Mouse (Mus musculus): ENCODE measurements around the gene Mmel1. TPM values are rescaled to one million over a fixed set of nuclear protein-coding genes. Genes with fewer than 3 reads are reported as not detected.

Gene Mmel1
- total RNA-seq, 2 experiments from 2014 or later, result 0.41 to 0.84 TPM

DNA sequence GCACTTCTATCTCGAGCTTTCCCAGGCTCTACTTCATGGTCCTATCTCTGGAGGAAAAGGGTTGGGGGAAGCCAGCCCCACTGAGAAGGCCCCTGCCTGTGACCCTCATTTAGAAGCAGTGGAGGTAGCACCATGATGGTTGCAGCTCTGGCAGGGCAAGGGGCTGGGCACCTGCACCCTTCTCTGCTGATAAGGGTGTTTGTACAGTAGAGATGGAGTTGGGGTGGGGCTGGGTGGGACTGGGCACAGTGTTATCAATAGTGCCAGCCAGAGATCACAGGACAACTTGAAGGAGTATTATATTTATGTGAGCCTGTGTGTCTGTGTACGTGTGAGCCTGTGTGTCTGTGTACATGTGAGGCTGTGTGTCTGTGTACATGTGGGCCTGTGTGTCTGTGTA, 42.3 kb downstream of the Mmel1 start:
- no peak for DNase-seq (ENCODE audit: extremely low spot score in 1 of 2, low spot score in 2 of 2)
- intact Hi-C loops (cut with DNase I), result no loop called here
- no peak for TF ChIP-seq CTCF (IDR thresholded peaks at IDR 0.05)

GRCm38 (mm10) chr4:154913845-154914244, 44.5 kb downstream of the Mmel1 start:
- intact Hi-C loops (cut with DNase I), result no loop called here
- Histone ChIP-seq H3K4me3 (no peak overlapping the region), H3K27ac (no peak overlapping the region)
- no peak for DNase-seq (ENCODE audit: extremely low spot score in 1 of 2, low spot score in 2 of 2)
- no peak for TF ChIP-seq CTCF (IDR thresholded peaks at IDR 0.05)

More for the DNA sequence above, 42.3 kb downstream of the Mmel1 start:
- Histone ChIP-seq H3K4me3 (no peak overlapping the region), H3K27ac (no peak overlapping the region)

GRCm38 (mm10) chr4:154914252-154914651, 44.9 kb downstream of the Mmel1 start:
- intact Hi-C loops (cut with DNase I), result no loop called here
- TF ChIP-seq CTCF (IDR thresholded peaks at IDR 0.05), result no peak
- no peak for DNase-seq (ENCODE audit: extremely low spot score in 1 of 2, low spot score in 2 of 2)
- no peak overlapping the region for H3K4me3 ChIP-seq
- H3K27ac ChIP-seq, result no peak overlapping the region

DNA sequence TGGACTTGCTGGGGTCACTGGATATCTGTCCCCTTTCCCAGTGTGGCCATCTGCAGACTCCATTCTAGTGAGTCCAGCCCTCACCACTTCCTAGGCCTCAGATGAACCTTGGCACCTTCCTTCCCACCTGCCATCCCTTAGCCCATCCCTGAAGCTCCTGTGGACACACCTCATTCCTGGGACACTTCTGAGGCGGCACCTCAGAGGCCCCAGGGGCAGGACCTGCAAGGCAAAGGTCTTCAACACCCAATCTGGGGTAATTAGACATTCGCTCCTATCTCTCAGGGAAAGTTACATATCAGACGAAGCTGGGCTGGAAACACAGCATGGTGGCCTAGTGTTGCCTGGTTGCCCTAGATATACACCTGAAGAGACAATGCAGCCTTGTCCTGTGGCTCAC, 45.3 kb downstream of the Mmel1 start:
- Histone ChIP-seq H3K4me3 (no peak overlapping the region), H3K27ac (no peak overlapping the region)
- no peak for TF ChIP-seq CTCF (IDR thresholded peaks at IDR 0.05)
- DNase-seq (ENCODE audit: extremely low spot score in 1 of 2, low spot score in 2 of 2), result no peak
- intact Hi-C loops (cut with DNase I), result no loop called here

DNA sequence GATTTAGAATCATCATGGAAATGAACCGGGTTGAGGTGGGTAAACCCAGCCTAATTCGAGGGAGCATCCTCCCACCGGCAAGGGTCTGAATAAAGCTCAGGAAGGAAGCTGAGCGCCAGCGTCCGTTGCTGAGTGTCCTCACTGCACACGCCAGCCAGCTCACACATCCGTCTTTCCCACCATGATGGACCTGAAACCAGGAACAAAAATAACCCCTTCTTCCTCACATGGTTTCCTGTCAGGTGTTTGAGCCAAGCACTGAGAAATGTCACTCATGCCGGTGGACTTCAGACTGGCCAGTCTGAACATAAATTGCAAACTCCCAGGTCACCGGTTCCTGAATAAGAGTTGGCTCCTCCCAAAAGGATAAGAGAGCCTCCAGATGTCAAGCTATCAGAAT, 45.9 kb downstream of the Mmel1 start:
- Histone ChIP-seq H3K4me3 (no peak overlapping the region), H3K27ac (no peak overlapping the region)
- TF ChIP-seq CTCF (IDR thresholded peaks at IDR 0.05), result no peak
- intact Hi-C loops (cut with DNase I), result no loop called here
- no peak for DNase-seq (ENCODE audit: extremely low spot score in 1 of 2, low spot score in 2 of 2)

GRCm38 (mm10) chr4:154916662-154917061, 47.3 kb downstream of the Mmel1 start:
- no peak for TF ChIP-seq CTCF (IDR thresholded peaks at IDR 0.05)
- no peak for DNase-seq (ENCODE audit: extremely low spot score in 1 of 2, low spot score in 2 of 2)
- intact Hi-C loops (cut with DNase I), result no loop called here
- H3K4me3 ChIP-seq, result no peak overlapping the region
- H3K27ac ChIP-seq, result no peak overlapping the region

- DNase-seq (ENCODE audit: extremely low spot score in 1 of 2, low spot score in 2 of 2), result no peak
- Histone ChIP-seq H3K4me3 (no peak overlapping the region), H3K27ac (no peak overlapping the region)
- no peak for TF ChIP-seq CTCF (IDR thresholded peaks at IDR 0.05)
- intact Hi-C loops (cut with DNase I), result no loop called here
Measured at GRCm38 (mm10) chr4:154922291-154922690, 52.9 kb downstream of the Mmel1 start.

DNA sequence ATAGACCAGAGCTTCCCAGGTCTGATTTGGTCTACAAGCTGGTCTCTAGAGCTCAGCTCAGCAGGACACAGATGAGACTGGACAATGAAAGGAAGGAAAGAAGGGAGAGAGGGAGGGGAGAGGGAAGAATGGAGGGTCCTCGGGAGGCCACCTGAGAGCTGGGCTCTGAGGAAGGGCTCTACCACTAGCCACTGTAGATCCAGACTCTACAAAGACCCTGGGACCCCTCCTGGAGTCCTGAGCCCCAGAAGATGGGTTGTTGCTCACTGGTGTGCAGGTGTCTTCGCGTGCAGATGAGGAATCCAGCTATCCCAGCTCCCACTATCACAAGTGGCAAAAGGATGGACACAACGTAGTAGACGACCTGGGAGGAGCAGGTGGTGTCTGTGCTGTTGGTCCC, 53.5 kb downstream of the Mmel1 start:
- Histone ChIP-seq H3K27ac (no peak overlapping the region), H3K4me3 (no peak overlapping the region)
- no peak for TF ChIP-seq CTCF (IDR thresholded peaks at IDR 0.05)
- intact Hi-C loops (cut with DNase I), result no loop called here
- no peak for DNase-seq (ENCODE audit: extremely low spot score in 1 of 2, low spot score in 2 of 2)

GRCm38 (mm10) chr4:154925413-154925812, 56.0 kb downstream of the Mmel1 start:
- intact Hi-C loops (cut with DNase I), result no loop called here
- peak; percentile 53 for TF ChIP-seq CTCF (IDR thresholded peaks at IDR 0.05)

GRCm38 (mm10) chr4:154926969-154927898, 57.8 kb downstream of the Mmel1 start:
- TF ChIP-seq CTCF (IDR thresholded peaks at IDR 0.05), result no peak
- intact Hi-C loops (cut with DNase I), result no loop called here
- H3K27ac ChIP-seq, result peak overlapping the region; percentile 59; the same call in 1 of the 2 replicates

More at GRCm38 (mm10) chr4:154925413-154925812, 56.0 kb downstream of the Mmel1 start:
- no peak for DNase-seq (ENCODE audit: extremely low spot score in 1 of 2, low spot score in 2 of 2)
- Histone ChIP-seq H3K4me3 (no peak overlapping the region), H3K27ac (no peak overlapping the region)

DNA sequence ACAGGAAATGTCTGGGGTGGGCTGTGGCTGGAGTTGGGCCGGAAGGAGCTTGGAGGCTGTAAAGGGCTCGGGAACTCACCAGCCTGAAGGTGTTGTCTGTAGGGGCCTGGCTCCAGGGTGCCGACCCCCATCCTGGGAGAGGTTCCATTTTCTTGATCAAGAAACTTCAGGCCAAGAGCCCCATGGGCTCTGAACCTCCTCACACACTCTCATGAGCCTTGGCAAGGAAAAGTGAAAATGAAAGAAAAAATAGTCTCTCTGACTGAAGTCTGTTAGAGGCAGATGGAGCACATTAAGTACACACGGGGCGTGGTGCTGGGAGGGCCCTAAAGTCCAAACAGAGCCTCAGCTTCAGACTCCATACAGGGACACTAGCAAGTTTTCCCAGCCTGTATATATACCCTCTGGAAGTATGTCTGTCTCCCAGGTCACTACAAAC, 58.5 kb downstream of the Mmel1 start:
- intact Hi-C loops (cut with DNase I), result no loop called here
- 0 out of 2 replicates have a peak overlapping the region, but pooled peaks have one; percentile 11 for H3K4me3 ChIP-seq
- no peak for TF ChIP-seq CTCF (IDR thresholded peaks at IDR 0.05)
- no peak for DNase-seq (ENCODE audit: extremely low spot score in 1 of 2, low spot score in 2 of 2)
- peak overlapping the region; percentile 59 for H3K27ac ChIP-seq

More at GRCm38 (mm10) chr4:154926969-154927898, 57.8 kb downstream of the Mmel1 start:
- 0 out of 2 replicates have a peak overlapping the region, but pooled peaks have one; percentile 11 for H3K4me3 ChIP-seq
- DNase-seq (ENCODE audit: extremely low spot score in 1 of 2, low spot score in 2 of 2), result no peak

DNA sequence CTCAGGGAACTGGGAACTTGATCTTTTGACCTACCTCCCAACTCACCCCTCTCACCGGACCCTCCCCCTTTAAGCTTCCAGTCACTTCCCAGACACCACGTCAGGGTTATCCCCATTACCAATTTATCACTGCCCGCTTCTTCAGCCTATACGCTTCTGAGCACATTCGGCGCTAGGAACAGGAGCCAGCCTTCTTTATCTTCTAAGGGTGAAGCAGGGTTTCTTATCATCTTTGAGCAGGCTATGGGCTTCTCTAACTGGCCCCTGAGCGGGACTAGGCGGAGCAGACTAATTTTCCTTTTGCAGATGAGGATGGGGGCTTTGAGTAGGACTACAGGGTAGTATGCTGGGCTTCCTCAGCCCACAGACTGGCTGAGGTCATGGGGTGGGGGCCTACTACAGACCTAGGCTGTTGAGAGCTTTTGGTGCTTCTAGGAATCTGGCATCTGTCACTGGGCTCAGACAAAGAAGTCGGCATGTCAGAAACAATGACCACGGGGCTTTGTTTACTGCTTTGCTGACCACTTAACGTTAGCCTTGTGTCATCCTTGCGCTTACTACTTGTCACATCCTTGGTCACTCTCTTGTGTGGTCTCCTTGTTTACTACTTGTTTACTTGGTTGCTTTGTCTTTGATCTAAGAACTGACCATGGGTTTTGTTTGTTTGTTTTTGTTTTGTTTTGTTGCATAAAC, 59.2 kb downstream of the Mmel1 start, which contains the start of gene Tnfrsf14:
Gene Tnfrsf14 (minus strand): TSS at position 169 of the 693 bp plus-strand sequence.
- TF ChIP-seq CTCF (IDR thresholded peaks at IDR 0.05), result no peak
- no peak for DNase-seq (ENCODE audit: extremely low spot score in 1 of 2, low spot score in 2 of 2)
- Histone ChIP-seq H3K4me3 (0 out of 2 replicates have a peak within 1 kb of the TSS, but pooled peaks have one; percentile 11), H3K27ac (peak within 1 kb of the TSS; percentile 59)
- intact Hi-C loops (cut with DNase I), result no loop called here
